Mouse (Mus musculus): ENCODE measurements around the gene Fyn.

Gene Fyn

GRCm38 (mm10) chr10:39411857-39412559 is 43.4 kb downstream of the Fyn start:
- ATAC-seq (ENCODE audit: low TSS enrichment): no peak

DNA sequence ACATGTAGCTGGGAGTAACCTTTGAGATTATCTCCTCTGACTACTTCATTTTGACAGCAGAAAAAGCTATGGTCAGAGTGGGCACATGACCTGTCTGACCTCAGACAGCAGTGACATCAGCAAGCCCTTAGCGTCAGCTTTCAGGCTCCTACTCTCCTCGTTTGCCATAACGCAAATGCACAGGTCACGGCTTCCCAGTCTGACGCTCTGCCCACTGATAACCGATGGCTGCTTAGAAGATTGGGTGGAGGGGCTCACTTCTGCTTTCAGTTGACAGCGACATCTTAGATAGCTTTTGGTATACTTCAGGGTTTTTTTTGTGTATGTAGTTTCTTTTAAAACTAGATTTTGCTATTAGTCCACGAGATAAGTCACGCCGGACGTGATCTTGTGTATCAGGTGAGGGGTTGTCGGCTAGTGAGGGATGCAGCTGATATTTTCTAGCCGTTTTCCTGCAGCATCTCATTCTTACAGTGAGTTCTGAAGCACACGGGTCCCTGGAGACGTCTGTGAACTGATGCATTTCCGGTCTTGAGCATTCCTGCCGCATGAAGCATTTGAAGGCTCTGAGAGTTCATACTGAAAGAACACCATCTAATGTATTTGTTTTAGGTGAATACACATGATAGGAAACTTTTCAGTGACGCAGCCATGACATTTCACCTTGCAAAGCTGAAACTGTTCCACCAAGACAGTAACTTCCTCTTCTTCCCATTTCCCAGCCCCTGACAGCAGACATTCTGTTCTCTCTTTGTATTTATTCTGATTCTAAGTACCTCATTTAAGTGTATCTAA is 44.4 kb downstream of the Fyn start:
- ATAC-seq (ENCODE audit: low TSS enrichment): no peak

DNA sequence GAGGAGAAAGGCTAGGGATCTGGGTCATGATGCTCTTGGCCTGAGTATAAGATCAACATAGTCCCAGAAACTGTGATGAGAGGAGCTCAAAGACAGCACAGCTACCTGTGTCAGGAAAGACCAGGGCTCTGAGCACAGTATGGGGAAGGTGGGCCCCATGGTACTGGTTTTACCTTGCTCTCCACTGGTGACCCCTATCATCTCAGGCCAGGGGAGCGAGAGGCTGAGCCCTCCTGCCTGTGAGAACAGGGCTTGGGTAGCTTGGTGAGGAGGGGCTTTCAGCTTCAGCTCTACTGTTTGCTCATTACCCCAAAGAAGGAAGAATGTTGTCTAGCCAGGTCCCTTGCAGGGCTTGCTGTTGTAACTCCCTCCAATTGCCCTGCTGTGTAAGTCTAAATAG is 45.4 kb downstream of the Fyn start:
- ATAC-seq (ENCODE audit: low TSS enrichment): no peak

DNA sequence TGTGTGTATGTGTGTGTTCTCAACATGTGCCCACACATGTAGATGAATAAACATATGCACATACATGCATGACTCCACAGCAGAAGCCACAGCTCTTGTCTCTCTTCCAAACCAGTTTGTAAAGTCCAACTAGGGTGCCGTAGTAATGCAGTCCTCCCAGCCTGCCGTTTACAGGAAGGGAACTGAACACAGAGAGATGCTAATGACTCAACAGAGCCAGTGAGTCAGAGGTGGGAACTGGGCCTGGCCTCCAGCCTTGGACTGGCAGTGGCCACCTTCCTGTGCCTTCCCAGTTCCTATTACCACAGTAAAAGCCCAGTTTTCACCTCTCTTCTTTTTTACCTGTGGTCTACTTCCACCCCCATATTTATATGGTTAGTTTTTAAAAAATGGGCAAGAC is 46.9 kb downstream of the Fyn start:
- ATAC-seq (ENCODE audit: low TSS enrichment): peak; percentile 67

DNA sequence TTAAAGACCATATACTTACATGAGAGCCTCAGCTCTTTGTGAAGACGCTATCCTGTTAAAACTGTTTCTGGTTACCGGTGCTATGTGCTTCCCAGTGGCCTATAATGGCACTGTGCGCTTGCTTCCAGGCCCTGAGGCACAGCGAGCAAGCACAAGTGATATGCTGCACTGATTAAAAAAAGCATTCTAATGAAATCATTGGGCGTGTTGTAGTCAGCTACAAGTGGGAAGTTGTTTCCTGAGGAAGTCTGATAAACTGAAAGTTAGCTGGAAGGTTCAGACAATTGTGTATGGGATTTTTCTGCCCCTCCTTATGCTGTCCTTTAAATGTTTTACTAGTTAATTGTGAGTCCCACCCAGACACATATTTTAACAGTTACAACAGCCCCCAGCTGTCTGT is 49.0 kb downstream of the Fyn start:
- no peak for ATAC-seq (ENCODE audit: low TSS enrichment)

DNA sequence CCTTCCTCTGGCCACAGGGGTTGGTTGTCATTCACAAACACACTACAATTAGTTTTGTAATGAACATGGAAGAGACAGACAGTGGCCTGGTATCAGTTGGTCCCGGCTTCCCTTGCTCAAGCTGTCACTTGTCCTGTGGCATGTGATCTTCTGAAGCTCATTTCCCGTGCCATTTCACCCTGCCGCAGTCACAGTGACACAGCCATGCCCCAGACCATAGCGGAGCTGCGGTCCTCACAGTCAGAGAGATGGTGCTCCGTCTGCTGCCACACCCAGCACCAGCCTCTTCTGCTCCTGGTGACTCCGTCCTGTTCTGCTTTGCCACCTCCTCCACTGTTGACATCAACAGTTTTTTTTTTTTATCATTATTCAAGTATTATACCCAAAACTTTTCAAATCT is 49.7 kb downstream of the Fyn start:
- ATAC-seq (ENCODE audit: low TSS enrichment): no peak

DNA sequence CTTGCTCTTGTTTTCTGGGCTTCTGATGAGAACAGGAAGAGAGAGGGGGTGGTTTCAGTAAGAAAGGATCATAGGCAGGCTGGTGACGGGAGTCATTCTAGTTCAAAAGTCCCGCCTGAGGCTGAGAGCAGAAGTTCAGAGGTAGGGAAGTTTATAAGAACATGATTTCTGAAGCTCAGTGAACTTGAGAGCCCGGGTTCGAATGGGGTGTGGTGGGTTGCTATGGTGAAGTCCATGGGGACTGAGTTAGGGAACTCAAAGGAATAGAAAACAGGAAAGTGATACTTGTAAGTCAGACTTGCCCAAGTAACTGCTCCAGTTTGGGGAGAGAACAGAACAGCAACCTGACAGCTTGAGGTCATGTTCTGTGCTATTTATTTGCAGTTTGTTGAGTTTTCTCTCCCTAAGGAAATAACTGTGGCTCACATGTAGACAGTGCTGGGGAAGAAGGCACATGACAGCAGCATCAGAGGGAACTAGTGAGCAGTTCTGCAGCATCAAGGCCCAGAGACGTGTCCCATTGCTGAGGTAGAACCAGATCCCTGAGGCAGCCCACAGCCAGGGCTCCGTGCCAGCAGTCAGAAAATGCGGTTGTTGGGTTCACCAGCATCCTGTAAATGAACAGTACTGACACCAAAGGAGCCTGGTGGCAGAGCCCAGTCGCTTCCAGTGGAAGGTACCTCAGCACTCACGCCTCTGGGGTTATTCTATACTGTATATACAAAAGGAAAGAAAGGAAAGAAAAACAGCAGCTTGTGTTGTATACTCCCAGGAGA is 52.4 kb downstream of the Fyn start:
- peak; percentile 17; the same call in 1 of the 2 replicates for ATAC-seq (ENCODE audit: low TSS enrichment)

- 0 out of 2 replicates have a peak, but pooled peaks have one; percentile 2 for ATAC-seq (ENCODE audit: low TSS enrichment)
These were observed 53.1 kb downstream of the Fyn start for GRCm38 (mm10) chr10:39421772-39422171.

- ATAC-seq (ENCODE audit: low TSS enrichment): peak; percentile 35; the same call in 1 of the 2 replicates
These were observed 56.0 kb downstream of the Fyn start for GRCm38 (mm10) chr10:39424643-39425042.

DNA sequence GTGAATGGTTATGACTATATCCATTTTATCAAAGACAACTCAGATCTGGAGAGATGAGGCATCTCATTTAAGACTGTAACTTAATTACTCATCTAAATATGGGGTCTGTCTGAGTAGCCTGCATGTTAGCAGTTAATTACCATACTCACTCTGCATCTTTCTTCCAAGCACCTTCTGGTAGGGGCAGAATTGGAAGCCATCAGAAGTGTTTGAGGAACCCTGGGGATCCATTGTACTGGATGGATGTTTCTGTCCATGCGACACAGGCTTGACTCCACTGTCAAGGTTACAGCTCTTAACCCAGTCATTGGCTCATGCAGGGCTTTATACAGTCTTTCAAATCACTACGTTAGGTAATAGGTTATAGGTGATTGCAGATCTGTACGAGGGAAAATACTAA is 57.4 kb downstream of the Fyn start:
- no peak for ATAC-seq (ENCODE audit: low TSS enrichment)

- ATAC-seq (ENCODE audit: low TSS enrichment): peak; percentile 75
These were observed 58.3 kb downstream of the Fyn start for GRCm38 (mm10) chr10:39426833-39427490.

DNA sequence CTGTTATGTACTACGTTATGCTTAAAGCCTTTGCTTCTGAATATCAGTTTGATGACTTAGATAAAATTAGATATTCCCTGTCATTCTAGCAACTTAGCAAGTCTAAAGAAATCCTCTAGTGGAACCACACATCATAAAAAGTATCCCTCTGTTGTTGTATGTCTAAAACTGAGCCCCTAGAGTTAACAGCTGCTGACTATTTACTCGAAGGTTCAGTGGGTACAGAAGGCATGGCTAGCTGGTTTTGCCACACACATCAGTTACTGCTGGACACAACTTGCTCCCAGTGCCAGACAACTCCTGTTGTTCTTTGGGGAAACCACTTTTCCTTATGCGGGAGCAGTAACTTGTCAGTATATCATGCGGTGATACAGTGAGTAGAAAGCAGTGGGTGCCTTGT is 61.0 kb downstream of the Fyn start:
- ATAC-seq (ENCODE audit: low TSS enrichment): no peak

- ATAC-seq (ENCODE audit: low TSS enrichment): no peak
These were observed 61.6 kb downstream of the Fyn start for GRCm38 (mm10) chr10:39430074-39430764.

GRCm38 (mm10) chr10:39431265-39431664 is 62.6 kb downstream of the Fyn start:
- no peak for ATAC-seq (ENCODE audit: low TSS enrichment)

GRCm38 (mm10) chr10:39432648-39433568 is 64.3 kb downstream of the Fyn start:
- ATAC-seq (ENCODE audit: low TSS enrichment): no peak

GRCm38 (mm10) chr10:39433893-39434292 is 65.2 kb downstream of the Fyn start:
- no peak for ATAC-seq (ENCODE audit: low TSS enrichment)

GRCm38 (mm10) chr10:39434758-39435448 is 66.2 kb downstream of the Fyn start:
- 0 out of 2 replicates have a peak, but pooled peaks have one; percentile 21 for ATAC-seq (ENCODE audit: low TSS enrichment)

DNA sequence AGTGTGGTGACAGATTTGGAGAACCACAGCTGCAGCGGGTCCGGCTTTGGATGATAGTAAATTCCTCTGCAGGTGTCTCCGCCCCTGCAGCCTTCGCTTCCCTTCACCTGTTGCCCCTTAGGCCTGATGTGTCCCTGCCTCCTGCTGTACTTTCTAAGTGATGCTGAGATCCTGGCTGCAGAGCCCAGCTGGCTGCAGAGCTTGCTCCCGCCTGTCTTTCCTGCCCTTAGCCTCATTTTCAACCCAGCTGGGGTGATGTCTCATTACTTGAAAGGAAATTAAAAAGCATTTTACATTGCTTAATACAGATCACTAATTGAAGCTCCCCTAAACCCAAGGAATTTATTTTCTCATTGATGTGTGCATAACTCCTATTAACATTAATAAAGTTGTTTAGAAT is 70.2 kb downstream of the Fyn start:
- no peak for ATAC-seq (ENCODE audit: low TSS enrichment)

GRCm38 (mm10) chr10:39440506-39440905 is 71.9 kb downstream of the Fyn start:
- ATAC-seq (ENCODE audit: low TSS enrichment): peak; percentile 81

DNA sequence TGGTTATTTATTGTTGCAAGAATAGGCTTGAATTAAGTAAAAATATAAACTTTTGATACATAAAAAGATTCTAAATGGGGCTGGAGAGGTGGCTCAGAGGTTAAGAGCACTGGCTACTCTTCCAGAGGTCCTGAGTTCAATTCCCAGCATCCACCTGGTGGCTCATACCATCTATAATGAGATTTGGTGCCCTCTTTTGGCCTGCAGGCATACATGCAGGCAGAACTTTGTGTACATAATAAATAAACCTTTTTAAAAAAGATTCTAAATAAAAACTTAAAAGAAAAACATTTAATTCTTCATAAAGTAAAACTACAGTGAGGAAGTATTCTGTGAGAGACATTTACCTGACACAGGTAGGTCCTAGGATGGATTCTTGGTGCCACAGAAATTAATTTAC is 73.0 kb downstream of the Fyn start:
- no peak for ATAC-seq (ENCODE audit: low TSS enrichment)

Measured in frontal cortex, adult (tissue).